Mouse (Mus musculus) intestine, embryonic 16.5 days (tissue): ENCODE data around the gene Apopt1. TPM values are rescaled to one million over a fixed set of nuclear protein-coding genes. Genes with fewer than 3 reads are reported as not detected.
A peak's percentile ranks its signal among the peaks of the same experiment; 100 is the strongest.

Source experiments
- ATAC-seq: fragments of 200-750 bp; cut with Nextera tagmentation; 2 replicates; pipeline ENCODE4 v1.8.0; 2017; ENCODE audit warnings: moderate TSS enrichment, moderate library complexity
- H3K27ac ChIP-seq: fragments of 300-500 bp; sonication (generic); 2 replicates; pipeline ENCODE4 v1.5.1; 2014; ENCODE audit warnings: mild to moderate bottlenecking, low read length
- H3K27me3 ChIP-seq: fragments of 300-500 bp; sonication (generic); replicated peaks from 2 replicates; pipeline ENCODE4 v1.6.1; 2014; ENCODE audit warnings: low read length, control low read depth, mixed read lengths; ENCODE audit not compliant: control insufficient read depth, insufficient read depth
- H3K36me3 ChIP-seq: fragments of 300-500 bp; sonication (generic); 2 replicates; pipeline ENCODE4 v1.6.1; 2014; ENCODE audit warnings: low read length, control low read depth; ENCODE audit not compliant: control insufficient read depth, insufficient read depth
- H3K4me1 ChIP-seq: fragments of 300-500 bp; sonication (generic); 2 replicates; pipeline ENCODE4 v1.6.1; 2014; ENCODE audit warnings: low read length, control low read depth, mixed read lengths; ENCODE audit not compliant: control insufficient read depth, insufficient read depth
- H3K4me2 ChIP-seq: fragments of 300-500 bp; sonication (generic); 2 replicates; pipeline ENCODE4 v1.6.1; 2014; ENCODE audit warnings: low read depth, low read length, control low read depth
- H3K4me3 ChIP-seq: fragments of 300-500 bp; sonication (generic); 2 replicates; pipeline ENCODE4 v1.5.1; 2014; ENCODE audit warnings: mild to moderate bottlenecking, low read length
- H3K9ac ChIP-seq: fragments of 300-500 bp; sonication (generic); 2 replicates; pipeline ENCODE4 v1.6.1; 2014; ENCODE audit warnings: low read depth, low read length
- H3K9me3 ChIP-seq: fragments of 300-500 bp; sonication (generic); 2 replicates; pipeline ENCODE4 v1.6.1; 2016; ENCODE audit warnings: low read length, control low read depth; ENCODE audit not compliant: control insufficient read depth
- WGBS: fragments of 180-500 bp; shearing (Covaris S2); extraction: QIAGEN DNeasy Blood & Tissue Kit; methylation state at CpG from one replicate; pipeline ENCODE4 v1.1.7; 2014; 5-methylcytosine and 5-hydroxymethylcytosine counted together
- polyA plus RNA-seq: library from polyadenylated mRNA; unstranded; fragments of >200 nt; fragmentation: Nextera tagmentation; extraction: Ambion mirVana; gene quantifications from 2 replicates; pipeline ENCODE4 v1.2.1, GENCODE M21; 2015

Gene Apopt1
- polyA plus RNA-seq, 1 experiment from 2014 or later = 56.2 TPM

DNA sequence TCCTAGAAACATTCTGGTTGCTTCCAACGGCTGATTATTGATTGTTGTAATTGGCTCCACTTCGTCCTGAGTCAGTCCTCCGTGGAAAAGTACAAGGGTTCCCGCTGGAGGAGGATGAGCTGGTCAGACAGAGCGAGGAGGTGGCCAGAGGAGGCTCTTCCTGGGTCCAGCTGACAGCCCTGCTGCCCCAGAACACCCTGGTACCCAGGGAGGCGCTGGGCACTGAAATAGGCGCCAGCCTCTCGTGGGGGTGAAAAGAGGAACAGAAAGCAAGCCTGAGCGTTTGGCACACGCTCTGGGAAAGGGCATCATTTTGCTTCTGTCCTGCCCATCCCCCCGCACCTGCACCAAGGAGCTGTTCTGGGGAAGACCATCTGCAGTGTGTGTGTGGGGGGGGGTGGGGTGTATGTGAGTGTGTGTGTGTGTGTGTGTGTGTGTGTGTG, 30.9 kb downstream of the Apopt1 start:
- Histone ChIP-seq H3K9me3 (no peaks in the 10 kb centered on the region), H3K27me3 (no peaks in the 10 kb centered on the region), H3K9ac (no peak overlapping the region), H3K4me3 (no peak overlapping the region), H3K4me2 (no peak overlapping the region), H3K4me1 (peaks cover 18% of the 10 kb centered on the region), H3K27ac (peak overlapping the region; percentile 74), H3K36me3 (no peaks in the 10 kb centered on the region)
- ATAC-seq = 0 out of 2 replicates have a peak, but pooled peaks have one; percentile 24
- WGBS = 65% methylated on average over 11 of the region's 11 CpGs

DNA sequence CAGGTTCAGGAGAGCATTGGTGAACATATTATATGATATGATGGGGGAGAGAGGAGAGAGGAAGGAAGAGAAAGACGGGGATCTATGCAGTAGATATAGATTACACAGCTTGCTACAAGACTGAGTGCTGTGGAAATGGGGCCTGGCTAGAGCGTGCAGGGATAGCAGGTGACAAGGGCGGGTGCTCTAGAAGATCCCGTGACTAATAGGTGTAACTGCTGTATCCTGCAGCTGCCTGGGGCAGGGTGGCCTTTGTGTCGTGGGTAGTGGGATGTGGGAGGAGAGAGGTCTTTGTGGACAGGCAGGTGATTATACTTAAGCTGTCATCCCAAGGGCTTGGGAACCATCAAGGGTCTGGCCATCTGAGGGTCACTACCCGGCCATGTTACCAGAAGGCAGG, 32.2 kb downstream of the Apopt1 start:
- peaks cover 18% of the 10 kb centered on the region for H3K4me1 ChIP-seq
- H3K4me3 ChIP-seq = no peak overlapping the region
- WGBS = 71% methylated on average over 6 of the region's 6 CpGs
- no peaks in the 10 kb centered on the region for H3K9me3 ChIP-seq
- H3K4me2 ChIP-seq = no peak overlapping the region
- ATAC-seq = peak; percentile 36; the same call in 1 of the 2 replicates
- H3K27ac ChIP-seq = peak overlapping the region; percentile 84
- H3K27me3 ChIP-seq = no peaks in the 10 kb centered on the region
- H3K36me3 ChIP-seq = no peaks in the 10 kb centered on the region
- H3K9ac ChIP-seq = no peak overlapping the region

DNA sequence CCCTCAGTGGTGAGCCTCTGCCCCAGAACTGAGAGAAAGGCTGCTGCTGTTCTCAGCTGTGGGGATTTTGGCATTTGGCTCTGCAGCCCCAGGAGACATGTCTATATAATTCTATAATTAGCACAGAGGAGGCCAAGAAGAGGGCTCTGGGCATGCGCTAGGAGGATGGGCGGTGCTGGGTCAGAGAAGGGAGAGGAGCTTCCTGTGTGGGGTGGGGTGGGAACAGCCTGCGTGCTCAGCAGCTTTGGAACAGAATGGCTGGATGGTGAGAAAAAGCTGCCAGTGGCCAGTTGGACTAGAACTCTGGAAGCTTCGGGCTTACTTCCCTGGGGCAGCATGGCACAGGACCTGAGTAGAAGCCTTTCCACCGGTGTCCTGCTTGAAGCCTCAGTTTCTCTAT, 33.0 kb downstream of the Apopt1 start:
- 0 out of 2 replicates have a peak overlapping the region, but pooled peaks have one; percentile 3 for H3K4me3 ChIP-seq
- peak; percentile 82 for ATAC-seq
- no peaks in the 10 kb centered on the region for H3K9me3 ChIP-seq
- H3K27ac ChIP-seq = peak overlapping the region; percentile 84
- H3K4me1 ChIP-seq = peaks cover 18% of the 10 kb centered on the region
- H3K36me3 ChIP-seq = no peaks in the 10 kb centered on the region
- no peaks in the 10 kb centered on the region for H3K27me3 ChIP-seq
- H3K4me2 ChIP-seq = no peak overlapping the region
- peak overlapping the region; percentile 47 for H3K9ac ChIP-seq
- 31% methylated on average over 5 of the region's 5 CpGs for WGBS

DNA sequence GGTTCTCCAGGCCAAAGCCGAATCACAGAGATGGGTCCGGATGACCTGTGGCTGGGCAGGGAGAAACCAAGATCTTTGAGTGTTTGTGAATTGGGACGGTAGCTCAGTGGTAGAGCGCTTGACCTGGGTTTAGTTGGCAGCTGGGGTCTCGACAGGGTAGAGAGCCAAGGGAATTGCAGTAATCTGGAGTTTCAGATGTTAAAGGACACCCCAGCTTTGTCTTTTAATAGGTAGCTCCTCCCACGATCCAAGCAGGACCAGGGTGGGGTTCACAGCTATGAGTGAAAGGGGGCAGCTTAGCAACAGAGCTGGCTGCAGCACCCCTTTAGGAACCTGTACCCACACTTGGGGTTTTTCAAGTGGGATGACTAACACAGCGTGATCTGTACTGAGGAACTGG, 34.4 kb downstream of the Apopt1 start:
- H3K36me3 ChIP-seq = no peaks in the 10 kb centered on the region
- no peak overlapping the region for H3K27ac ChIP-seq
- 0 out of 2 replicates have a peak overlapping the region, but pooled peaks have one; percentile 7 for H3K9ac ChIP-seq
- H3K27me3 ChIP-seq = no peaks in the 10 kb centered on the region
- WGBS = 79% methylated on average over 7 of the region's 7 CpGs
- no peak overlapping the region for H3K4me2 ChIP-seq
- H3K4me1 ChIP-seq = peaks cover 18% of the 10 kb centered on the region
- ATAC-seq = no peak
- no peaks in the 10 kb centered on the region for H3K9me3 ChIP-seq
- H3K4me3 ChIP-seq = no peak overlapping the region

DNA sequence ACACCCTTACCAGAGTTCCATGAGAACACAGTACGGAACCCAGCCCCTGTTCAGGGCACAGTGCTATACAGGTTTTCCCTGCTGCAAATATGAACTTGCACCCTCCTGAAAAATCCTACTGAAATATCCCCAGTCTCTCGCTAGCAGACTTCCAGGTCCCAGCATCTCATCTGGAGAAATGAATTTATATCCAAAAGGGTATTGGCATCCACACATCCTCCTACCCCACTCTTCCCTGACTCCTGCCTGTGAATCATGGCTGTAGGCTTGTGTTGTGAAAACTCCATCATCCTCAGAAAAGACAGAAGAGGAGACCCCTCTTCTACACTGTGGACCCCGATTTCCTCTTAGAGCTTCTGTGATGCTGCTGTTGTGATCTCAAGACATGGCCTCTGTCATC, 37.7 kb downstream of the Apopt1 start:
- no peak overlapping the region for H3K27ac ChIP-seq
- no peaks in the 10 kb centered on the region for H3K36me3 ChIP-seq
- H3K4me3 ChIP-seq = no peak overlapping the region
- H3K9ac ChIP-seq = no peak overlapping the region
- no peak overlapping the region for H3K4me2 ChIP-seq
- H3K4me1 ChIP-seq = peaks cover 10% of the 10 kb centered on the region
- H3K27me3 ChIP-seq = no peaks in the 10 kb centered on the region
- WGBS = 93% methylated on average over 3 of the region's 3 CpGs
- no peaks in the 10 kb centered on the region for H3K9me3 ChIP-seq
- ATAC-seq = no peak

DNA sequence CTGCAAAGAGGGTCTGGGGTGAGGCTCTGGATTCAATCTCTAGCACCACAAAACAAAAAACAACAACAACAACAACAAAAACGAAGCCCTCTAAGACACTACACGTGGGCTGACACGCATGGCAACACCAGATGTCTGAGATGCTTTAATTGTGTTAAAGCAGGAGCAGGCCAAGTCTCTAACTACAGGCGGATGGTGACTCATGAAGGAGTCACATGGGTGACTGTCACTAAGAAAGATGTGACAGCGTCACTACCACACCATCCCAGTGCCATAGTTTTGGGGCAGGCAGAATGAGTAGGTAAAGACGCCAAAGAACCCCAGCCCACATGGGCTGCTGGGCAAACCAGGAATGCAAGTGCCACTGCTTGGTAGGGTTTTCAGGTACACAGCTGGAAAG, 39.4 kb downstream of the Apopt1 start:
- Histone ChIP-seq H3K4me2 (no peak overlapping the region), H3K4me1 (no peaks in the 10 kb centered on the region), H3K4me3 (no peak overlapping the region), H3K9ac (no peak overlapping the region), H3K36me3 (no peaks in the 10 kb centered on the region), H3K27ac (no peak overlapping the region), H3K9me3 (no peaks in the 10 kb centered on the region), H3K27me3 (no peaks in the 10 kb centered on the region)
- 86% methylated on average over 6 of the region's 6 CpGs for WGBS
- ATAC-seq = no peak

DNA sequence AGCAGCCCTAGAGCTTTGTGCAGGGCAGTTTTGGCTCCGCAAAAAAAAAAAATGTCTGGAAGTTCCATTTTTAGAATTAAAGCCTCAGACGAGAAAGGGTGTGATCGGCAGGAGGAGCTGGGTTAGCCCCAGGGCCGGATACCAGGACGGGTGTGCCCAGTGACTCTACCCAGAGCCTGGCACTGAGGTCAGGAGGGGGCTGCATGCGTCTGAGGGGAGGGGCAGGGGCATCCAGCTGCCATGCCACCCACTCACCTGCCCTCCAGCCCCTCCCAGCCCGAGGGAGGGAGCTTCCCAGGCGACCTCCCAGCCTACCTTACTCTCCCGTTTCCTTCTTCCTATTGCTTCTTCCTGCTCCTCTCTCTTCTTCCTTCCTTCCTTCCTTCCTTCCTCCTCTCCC, 40.3 kb downstream of the Apopt1 start:
- Histone ChIP-seq H3K36me3 (no peaks in the 10 kb centered on the region), H3K4me3 (no peak overlapping the region), H3K27me3 (no peaks in the 10 kb centered on the region), H3K27ac (no peak overlapping the region), H3K4me2 (no peak overlapping the region), H3K9ac (no peak overlapping the region; the same call in 1 of the 2 replicates), H3K9me3 (no peaks in the 10 kb centered on the region), H3K4me1 (peaks cover 6% of the 10 kb centered on the region)
- 55% methylated on average over 9 of the region's 9 CpGs for WGBS
- ATAC-seq = no peak

DNA sequence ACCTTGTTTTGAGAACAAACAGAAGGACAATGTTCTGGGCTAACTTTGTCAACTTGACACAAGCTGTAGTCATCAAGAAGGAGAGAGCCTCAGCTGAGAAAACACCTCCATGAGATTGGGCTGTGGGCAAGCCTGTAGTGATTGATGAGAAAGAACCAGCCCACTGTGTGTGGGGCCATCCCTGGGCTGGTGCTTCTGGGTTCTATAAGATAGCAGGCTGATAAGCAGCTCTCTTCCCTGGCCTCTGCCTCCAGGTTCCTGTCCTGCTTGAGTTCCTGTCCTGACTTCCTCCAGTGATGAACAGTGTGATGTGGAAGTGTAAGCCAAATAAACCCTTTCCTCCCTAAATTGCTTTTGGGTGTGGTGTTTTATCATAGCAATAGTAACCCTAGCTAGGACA, 41.6 kb downstream of the Apopt1 start:
- no peak for ATAC-seq

DNA sequence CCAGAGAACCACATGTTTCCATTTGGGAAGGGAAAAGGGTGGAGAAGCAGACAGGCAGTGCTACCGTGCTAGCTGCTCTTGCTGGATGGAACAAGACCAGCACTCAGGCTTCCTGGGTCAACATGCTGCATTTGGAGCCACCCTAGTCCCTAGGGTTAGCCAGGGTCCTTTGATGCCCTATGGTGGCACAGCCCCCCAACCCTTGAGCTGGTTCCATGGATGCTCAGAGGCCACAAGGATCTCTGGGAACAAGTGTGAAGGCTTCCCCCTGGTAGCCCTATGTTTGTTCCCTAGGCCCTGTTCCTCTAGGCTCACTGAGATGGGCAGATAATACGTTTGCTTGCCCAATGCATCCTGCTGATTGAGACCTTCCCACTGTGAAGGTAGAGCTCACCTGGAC, 42.2 kb downstream of the Apopt1 start:
- Histone ChIP-seq H3K4me1 (peaks cover 13% of the 10 kb centered on the region), H3K9ac (no peak overlapping the region), H3K4me2 (no peak overlapping the region), H3K9me3 (no peaks in the 10 kb centered on the region), H3K36me3 (no peaks in the 10 kb centered on the region), H3K27me3 (no peaks in the 10 kb centered on the region), H3K27ac (no peak overlapping the region), H3K4me3 (no peak overlapping the region)
- no peak for ATAC-seq
- WGBS = 50% methylated on average over 2 of the region's 2 CpGs

More for the DNA sequence above, 41.6 kb downstream of the Apopt1 start:
- no peaks in the 10 kb centered on the region for H3K27me3 ChIP-seq
- H3K4me2 ChIP-seq = no peak overlapping the region
- peaks cover 7% of the 10 kb centered on the region for H3K4me1 ChIP-seq
- no peak overlapping the region for H3K4me3 ChIP-seq
- no peak overlapping the region for H3K9ac ChIP-seq
- no peak overlapping the region for H3K27ac ChIP-seq
- H3K9me3 ChIP-seq = no peaks in the 10 kb centered on the region
- no peaks in the 10 kb centered on the region for H3K36me3 ChIP-seq

DNA sequence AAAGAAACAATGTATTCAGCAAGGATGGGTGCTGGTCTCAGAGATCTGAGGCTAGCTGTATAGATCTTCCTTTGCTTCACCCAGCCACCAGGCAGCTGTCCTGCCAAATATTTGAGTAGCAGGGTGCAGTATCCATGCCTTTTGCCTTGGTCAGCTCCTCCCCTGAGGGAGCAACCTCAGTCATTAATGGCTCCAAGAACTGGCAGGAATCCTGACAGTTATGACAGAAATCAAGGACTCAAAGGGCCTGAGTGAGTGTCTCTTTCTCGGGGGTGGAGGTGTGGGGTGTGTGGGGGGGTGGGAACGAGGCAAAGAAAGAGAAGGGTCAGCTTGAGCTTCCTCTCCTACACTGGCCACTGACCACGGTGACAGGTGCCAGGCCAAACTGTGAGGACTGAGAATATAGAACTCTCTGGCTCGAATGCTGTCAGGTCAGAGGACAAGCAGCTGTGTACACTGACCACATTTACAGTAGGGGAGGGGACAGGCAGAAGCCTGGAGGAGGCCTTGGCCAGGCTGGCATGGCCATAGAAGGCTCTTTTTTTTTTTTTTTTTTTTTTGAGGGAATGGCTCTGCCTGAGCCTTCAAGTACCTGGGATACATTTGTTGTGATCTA, 43.1 kb downstream of the Apopt1 start:
- Histone ChIP-seq H3K4me3 (no peak overlapping the region), H3K27ac (no peak overlapping the region), H3K36me3 (no peaks in the 10 kb centered on the region), H3K9me3 (no peaks in the 10 kb centered on the region), H3K9ac (no peak overlapping the region), H3K4me2 (no peak overlapping the region), H3K27me3 (no peaks in the 10 kb centered on the region), H3K4me1 (peaks cover 20% of the 10 kb centered on the region)
- no peak for ATAC-seq
- 50% methylated on average over 4 of the region's 4 CpGs for WGBS
